Mouse (Mus musculus) kidney, adult 9 months (tissue): ENCODE results near the gene Lilr4b.
A peak's percentile ranks its signal among the peaks of the same experiment; 100 is the strongest.
"Not testable (repeated sequence)": the region's sequence is repeated elsewhere in the genome, so short reads cannot be mapped to it uniquely, and the experiment has no call there.

Source experiments
- DNase-seq: peaks from one replicate; pipeline ENCODE4 v3.0.0; 2022

Gene Lilr4b

GRCm38 (mm10) chr10:51480397-51480796, at the start of gene Lilr4b, which contains the start of gene Gm49339:
Lilr4b (plus strand) TSS chr10:51480632.
Gm49339 (plus strand) TSS chr10:51480612.
- not testable (repeated sequence) for DNase-seq

- DNase-seq = no peak
Measured at GRCm38 (mm10) chr10:51432940-51433339, 47.5 kb upstream of the Lilr4b start.

- no peak for DNase-seq
Measured at GRCm38 (mm10) chr10:51435684-51436083, 44.7 kb upstream of the Lilr4b start.

- DNase-seq = no peak
Measured at GRCm38 (mm10) chr10:51451610-51452009, 28.8 kb upstream of the Lilr4b start.

GRCm38 (mm10) chr10:51453616-51454298, 26.7 kb upstream of the Lilr4b start:
- peak; percentile 17 for DNase-seq

GRCm38 (mm10) chr10:51454365-51454764, 26.1 kb upstream of the Lilr4b start:
- no peak for DNase-seq

GRCm38 (mm10) chr10:51455762-51456161, 24.7 kb upstream of the Lilr4b start:
- no peak for DNase-seq

GRCm38 (mm10) chr10:51456369-51456768, 24.1 kb upstream of the Lilr4b start:
- DNase-seq = no peak

GRCm38 (mm10) chr10:51463800-51464199, 16.6 kb upstream of the Lilr4b start:
- DNase-seq = not testable (repeated sequence)

- DNase-seq = not testable (repeated sequence)
Measured at GRCm38 (mm10) chr10:51490691-51491090, 10.3 kb downstream of the Lilr4b start, which contains the start of gene Lilrb4a. Lilrb4a (plus strand) TSS chr10:51490956.

GRCm38 (mm10) chr10:51520021-51520420, 39.6 kb downstream of the Lilr4b start:
- DNase-seq = no peak

GRCm38 (mm10) chr10:51521453-51521852, 41.0 kb downstream of the Lilr4b start:
- no peak for DNase-seq

- DNase-seq = no peak
Measured at GRCm38 (mm10) chr10:51526090-51526489, 45.7 kb downstream of the Lilr4b start.

- DNase-seq = no peak
Measured at GRCm38 (mm10) chr10:51526633-51527032, 46.2 kb downstream of the Lilr4b start.

GRCm38 (mm10) chr10:51528840-51529434, 48.5 kb downstream of the Lilr4b start:
- no peak for DNase-seq

GRCm38 (mm10) chr10:51529497-51529896, 49.1 kb downstream of the Lilr4b start:
- no peak for DNase-seq

GRCm38 (mm10) chr10:51530813-51531212, 50.4 kb downstream of the Lilr4b start:
- no peak for DNase-seq
